Mouse (Mus musculus): ENCODE results near the gene Sypl.

Sypl gene

DNA sequence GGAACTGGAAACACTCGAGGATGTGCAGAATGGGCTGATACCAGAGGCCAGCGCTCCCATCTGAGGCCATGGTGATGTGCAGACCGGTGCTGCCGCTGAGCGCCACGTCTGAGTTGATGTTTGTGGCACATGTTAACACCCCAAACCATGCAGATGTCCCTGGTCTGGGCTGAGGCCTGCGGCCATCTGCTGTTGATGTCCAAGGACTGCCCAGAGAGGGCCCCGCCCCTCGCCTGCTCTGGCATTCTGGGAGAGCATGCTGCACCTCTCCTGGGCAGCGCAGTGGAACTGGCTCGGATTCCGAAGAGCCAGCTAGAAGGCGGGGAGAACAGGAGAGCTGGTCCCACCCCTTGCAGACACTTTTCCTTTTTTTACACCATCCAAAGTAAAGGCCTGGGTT is 75.0 kb downstream of the Sypl start:
- ATAC-seq (ENCODE audit: insufficient number of reproducible peaks, low FRiP score, low TSS enrichment), result no peak

All from cerebellum, adult (tissue).